Mouse (Mus musculus) common myeloid progenitor, adult 5-6 weeks (primary cell): ENCODE data around the gene Mlc1. TPM values are rescaled to one million over a fixed set of nuclear protein-coding genes. Genes with fewer than 3 reads are reported as not detected.

ENCODE experiments used
- ATAC-seq: replicated peaks from 2 replicates; pipeline ENCODE4 v1.8.0; 2016; ENCODE audit warnings: low read depth, mild to moderate bottlenecking, moderate TSS enrichment, inconsistent platforms; ENCODE audit not compliant: poor library complexity, severe bottlenecking
- total RNA-seq: library from RNA; stranded (forward); fragments of 200-1000, 187-1606 nt; gene quantifications from 2 replicates; pipeline ENCODE4 v1.2.3, GENCODE M21; 2017

Gene Mlc1
- not detected in 2 replicates for total RNA-seq

DNA sequence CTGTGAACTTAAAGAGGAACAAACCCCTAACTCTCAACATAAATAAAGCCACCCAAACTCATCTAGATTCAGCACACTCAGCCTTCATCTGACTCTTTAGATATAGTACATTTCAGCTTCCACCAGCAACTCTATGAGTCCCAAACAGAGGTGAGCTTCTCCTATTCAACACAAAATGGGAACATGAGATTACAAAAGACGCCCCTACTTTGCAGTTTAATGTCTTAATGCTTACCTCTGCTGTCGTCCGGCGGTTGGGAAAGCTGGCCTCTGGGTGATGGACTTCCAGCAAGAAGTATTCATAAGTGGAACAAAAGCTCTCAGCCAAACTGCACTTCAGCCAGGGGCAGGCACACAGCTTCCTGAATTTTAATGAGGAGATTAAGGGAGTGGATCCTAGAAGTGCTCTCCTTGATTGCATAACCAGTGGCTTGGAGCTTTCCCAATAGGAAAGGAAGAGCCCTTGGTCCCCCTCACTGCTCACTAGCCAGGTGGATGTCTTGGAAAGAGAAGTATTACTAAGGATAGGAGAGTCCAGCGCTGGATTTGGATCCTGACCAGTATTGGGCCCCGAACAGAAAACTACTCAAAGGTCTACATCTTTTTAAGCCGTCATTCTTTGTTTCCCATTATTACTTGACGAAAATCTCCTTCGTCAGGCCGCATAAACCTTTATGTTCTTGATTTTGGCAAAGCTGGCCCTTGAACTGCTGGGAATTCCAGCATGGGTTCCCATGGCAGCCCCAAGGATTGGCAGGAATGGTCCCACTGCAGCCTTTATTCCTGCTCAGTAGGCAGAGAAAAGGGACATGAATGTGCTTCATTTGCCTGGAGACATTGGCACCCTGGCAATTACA lies at the start of gene Mlc1:
TSS of gene Mlc1 (minus strand) at position 727 of the 857 bp plus-strand sequence.
- ATAC-seq: no peak

DNA sequence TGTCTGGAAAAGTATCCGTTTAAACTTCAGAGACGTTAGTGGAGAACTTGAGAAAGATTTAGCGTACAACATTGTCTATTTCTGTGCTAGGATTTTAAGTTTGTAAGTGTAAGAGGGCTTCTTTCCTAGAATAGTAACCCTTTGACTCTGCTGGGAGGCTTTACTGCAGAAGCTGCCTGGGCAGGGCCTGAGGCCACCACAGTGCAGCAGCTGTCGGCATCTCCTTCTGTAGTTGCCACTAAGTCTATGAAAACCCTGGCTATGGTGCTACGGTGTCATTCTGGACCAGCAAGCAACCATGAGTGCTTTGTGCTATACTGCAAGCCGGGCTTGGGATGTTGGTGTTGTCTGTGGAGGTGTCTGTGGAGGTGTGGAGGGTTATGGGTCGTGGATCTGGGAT lies 41.7 kb upstream of the Mlc1 start:
- no peak for ATAC-seq

DNA sequence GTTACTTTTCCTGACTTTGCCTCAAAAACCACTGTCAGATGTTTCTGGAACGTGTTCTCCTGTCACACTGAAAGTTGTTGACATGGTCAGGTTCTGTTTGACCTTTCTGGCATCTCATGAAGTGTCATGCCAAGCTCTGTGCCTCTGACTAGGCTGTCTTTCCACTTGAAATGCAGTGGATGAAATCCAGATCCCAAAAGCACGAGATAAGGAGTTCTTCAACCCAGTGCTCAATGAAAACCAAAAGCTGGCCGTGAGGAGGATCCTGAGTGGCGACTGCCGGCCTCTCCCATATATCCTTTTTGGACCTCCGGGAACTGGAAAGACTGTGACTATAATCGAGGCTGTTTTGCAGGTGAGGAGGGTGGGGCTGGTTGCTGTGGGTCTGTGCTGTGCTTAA lies 41.3 kb upstream of the Mlc1 start:
- ATAC-seq: no peak

DNA sequence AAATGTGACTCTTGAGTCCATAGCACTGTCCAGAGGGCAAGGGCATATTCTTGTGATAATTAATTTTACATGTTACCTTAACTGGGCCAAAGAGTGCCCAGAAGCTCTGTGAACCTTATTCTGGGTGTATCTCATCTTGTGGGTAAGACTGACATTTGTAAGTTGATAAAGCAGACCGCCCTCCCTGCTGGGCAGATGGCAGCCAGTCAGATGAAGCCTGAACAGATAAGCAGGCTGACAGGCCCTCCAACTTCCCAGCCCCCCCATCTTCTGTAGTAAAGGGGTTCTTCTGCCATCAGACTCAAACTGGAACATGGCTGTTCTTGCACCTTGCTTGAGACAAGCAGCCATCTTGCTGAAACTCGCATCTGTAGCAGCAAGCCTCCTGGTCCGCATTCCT lies 37.9 kb upstream of the Mlc1 start:
- no peak for ATAC-seq

DNA sequence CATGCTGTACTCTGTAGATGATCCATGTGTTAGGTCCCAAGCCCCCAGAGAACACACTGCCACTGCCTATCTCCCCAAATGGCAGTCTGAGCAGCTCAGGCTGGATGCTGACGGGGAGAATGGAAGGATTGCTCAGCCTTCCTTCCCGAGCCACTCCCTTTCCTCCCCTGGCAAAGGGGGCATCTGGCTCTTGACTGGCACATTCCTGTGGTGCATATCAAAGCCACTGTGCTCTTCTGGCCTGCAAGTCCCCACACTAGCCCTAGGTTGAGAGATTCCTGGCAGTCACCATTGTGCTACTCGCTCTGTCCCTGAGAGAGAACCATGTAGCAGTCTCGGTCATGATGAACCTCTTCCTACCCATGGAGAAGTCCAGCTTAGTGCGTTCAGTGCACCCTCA lies 29.0 kb upstream of the Mlc1 start:
- ATAC-seq: no peak

DNA sequence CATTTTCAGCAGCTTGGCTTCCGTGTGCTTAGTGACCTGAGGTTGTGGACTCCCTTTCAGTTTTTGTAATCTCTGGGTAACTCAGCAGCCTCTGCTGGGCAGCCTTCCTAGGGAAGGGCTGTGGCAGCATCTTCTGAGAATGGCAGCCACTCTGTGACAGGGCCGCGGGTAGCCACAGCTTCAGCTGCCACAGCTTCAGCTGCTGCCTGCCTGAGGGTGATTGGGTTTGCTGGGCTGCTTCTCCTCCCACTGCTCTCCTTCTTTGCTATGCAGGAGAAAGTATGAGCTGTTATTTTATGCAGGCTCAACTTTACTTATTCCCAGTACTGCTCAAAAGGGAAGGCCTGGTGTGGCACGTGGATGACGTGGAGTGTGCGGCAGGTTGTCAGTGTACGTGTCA lies 28.2 kb upstream of the Mlc1 start:
- ATAC-seq: no peak

DNA sequence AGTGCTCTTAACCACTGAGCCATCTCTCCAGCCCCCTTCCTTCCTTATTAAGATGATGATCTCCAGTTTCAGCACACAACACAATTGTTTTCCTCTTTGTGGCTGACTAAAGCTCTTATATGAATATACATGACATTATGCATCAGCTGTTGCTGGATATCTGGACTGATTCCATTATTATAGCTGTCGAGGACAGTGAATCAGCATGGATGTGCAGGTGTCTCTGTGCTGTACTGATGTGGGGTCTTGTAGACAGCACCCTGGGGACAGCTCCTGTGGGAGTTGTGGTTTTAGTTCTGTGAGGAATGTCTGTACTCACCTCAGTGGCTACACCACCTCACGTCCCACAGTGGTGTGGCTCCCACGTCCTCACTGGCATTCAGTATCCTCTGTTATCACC lies 22.4 kb upstream of the Mlc1 start:
- ATAC-seq: no peak

DNA sequence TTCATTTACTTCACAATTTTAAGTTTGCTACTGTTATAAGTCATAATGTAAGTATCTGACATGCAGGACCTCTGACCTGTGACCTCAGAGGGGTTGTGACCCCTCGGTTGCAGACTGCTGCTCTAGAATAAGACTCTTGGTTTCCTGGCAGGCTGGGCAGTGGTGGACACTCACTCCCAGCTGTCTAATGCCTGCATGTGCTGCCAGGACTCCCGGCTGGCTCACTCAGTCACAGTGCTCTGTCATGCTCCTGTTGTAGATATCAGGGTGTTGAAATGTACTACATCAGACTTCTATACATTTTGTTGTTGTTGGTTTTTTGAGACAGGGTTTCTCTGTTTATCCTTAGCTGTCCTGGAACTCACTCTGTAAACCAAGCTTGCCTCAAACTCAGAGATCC lies 21.6 kb upstream of the Mlc1 start:
- ATAC-seq: no peak

DNA sequence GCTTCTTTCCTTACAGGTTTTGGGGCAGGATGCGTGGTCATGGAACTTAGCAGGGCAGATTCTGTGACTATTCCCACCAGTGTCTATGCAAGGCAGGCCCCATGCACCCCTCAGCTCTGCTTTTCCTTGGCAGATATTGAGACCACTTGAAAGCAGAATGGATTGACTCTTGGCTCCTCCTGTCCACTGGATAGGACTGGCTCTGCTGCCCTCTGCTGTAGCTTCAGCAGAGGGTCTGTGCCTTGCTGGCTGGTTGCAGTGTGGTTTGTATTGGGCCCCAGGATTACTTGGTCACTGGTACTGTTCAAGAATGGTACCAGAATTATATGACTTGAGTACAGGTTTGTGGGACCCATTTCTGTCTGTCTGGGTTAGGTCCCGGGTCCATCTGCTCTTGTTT lies 20.3 kb upstream of the Mlc1 start:
- no peak for ATAC-seq

DNA sequence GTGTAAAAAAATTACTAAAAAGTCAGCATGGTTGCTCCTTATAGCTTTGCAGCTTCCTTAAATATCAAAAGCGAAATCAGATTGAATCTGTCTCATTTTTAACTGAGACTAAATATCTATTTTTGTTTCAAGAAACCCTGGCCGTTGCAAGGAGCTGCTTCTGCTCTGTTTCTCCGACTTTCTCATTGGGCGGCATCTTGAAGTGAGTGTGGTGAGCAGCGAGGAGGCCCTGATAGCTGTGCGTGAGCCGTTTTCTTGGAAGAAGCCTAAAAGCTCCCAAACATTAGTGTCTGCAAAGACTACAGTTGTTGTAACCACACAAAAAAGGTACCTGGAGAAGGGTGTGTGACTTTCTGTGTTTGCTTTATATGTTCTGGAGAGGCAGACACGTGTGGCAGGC lies 19.8 kb upstream of the Mlc1 start:
- ATAC-seq: no peak

DNA sequence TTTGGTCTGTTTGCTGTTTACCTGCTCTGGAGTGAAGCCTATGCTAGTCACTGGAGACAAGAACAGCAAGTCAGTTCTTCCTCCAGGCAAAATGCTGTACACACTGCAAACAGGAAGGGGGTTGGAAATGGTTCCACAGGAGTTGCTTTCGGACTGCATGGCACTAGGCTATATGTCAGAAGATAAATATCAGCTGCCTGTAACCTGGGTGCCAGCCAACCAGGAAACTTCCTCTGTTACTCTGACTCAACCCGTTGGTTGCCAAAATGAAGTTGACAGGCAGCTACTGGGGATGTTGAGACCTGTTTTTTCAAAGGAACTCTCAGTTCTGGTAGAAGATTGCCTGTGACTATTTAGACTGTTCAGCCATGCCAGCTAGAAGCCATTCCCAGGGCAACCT lies 10.4 kb upstream of the Mlc1 start:
- ATAC-seq: no peak

DNA sequence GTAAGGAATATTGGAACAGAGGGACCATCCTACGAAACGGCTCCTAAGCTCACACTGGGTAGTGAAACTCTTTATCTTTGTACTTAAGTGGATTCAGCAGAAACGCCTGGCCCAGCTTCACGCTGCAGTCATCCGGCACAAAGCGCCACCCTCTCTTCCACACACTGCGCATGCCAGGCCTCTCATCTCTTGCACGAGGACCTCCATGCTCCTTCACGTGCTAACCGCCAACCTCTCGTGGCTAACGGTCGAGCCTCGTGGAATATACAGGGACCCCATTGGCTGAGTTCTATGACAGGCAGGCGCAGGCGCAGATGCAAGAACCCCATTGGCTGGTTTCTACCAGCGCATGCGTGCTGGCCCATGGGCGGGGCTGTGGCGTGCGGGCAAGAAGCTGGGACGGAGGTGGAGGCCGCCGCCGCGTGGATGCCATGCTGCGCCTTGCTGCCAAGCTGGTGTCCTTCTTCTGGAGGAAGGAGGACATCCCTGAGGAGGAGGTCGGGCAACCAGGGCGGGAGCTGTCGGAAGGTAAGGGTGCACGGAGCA lies 3.8 kb upstream of the Mlc1 start, which contains the start of gene Mov10l1:
TSS of gene Mov10l1 (plus strand) at position 376 of the 546 bp plus-strand sequence.
- ATAC-seq: no peak

DNA sequence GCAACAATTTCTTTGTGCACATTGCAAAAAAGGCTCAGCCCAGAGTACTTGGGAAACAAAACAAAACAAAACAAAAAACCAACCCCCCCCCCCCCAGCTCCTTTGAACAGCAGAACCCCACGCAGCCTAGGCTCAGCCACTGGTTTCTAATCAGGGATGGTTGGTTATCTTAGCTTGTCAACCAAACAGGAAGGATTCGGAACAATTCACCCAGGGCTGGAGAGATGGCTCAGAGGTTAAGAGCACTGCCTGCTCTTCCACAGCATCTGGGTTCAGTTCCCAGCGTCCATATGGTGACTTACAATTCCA lies 285 bp upstream of the Mlc1 start:
- ATAC-seq: no peak

DNA sequence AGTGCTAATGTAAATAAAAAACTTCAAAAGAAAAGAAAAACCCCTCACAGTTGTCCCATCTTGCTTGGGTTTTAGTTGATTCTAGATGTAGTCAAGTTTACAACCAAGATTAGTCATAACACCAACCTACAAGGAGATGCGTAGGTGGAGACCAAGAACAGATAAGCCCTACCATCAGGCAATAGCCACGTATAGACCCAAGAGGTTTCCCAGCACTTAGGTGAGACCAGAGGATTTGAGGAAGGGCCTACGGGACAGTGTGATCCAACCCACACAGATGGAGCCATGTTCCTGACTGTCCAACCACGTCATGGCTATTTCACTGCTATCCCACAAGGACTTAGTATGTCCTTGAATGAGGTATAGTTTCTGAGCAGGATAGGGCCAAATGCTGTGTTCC lies 6.5 kb downstream of the Mlc1 start:
- no peak for ATAC-seq

DNA sequence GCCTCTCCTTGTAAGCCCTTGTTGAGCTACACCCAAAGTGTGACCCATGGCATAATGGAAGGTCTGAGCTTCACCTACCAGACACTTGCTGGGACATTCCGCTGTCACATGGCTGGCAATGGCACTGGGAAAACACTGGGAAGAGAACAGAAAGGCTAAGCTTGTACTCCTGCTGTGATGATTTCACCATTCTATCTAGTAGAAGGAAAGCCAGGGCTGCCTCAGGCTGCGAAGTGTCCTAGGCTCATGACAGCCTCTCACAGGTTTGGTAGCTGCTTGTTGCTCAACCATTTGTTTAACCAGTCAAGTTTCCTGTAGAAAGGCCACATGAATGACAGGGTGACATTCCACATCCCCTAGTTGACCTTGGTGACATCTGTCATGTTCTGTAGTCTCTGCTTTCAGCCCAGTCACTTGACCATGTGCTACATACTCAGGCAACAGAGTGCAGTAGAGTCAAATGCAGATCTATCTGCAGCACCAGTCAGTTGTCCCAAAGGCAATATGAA lies 14.7 kb downstream of the Mlc1 start:
- ATAC-seq: no peak

DNA sequence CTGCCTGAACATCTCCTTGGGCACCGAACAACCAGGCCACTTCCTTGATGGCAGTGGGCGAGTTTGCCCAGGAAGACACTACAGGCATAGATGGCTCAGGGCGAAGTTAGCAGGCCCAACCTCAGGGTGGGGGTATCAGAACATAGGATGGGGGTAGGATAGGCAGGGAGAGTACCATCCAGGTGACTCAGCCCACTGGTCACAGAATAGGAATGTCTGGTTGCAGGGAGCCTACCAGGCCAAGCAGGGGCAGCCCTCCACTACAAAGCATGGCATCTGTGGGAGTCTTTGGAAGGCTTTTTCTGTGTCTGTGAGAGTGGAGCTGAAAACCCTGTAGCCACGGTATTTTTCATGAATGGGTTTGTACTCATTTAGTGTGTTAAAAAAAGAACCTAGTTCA lies 21.3 kb downstream of the Mlc1 start:
- ATAC-seq: no peak

DNA sequence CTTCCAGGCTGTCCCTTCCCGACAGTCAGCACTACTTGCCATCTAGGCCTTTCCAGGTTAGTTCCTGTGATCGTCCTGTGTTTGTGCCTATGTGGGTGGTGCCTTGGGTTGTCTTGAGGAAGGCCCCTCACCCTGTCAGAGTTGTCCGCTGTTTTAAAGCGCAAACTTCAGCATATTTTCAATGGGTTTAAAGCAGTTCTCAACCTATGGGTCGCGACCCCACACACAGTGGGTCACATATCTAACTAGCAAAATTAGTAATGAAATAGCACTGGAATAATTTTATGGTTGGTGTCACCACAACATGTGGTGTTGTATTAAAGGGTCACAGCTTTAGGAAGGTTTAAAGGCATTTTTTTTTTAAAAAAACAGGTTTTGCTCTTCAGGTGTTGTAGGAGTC lies 23.5 kb downstream of the Mlc1 start:
- no peak for ATAC-seq

DNA sequence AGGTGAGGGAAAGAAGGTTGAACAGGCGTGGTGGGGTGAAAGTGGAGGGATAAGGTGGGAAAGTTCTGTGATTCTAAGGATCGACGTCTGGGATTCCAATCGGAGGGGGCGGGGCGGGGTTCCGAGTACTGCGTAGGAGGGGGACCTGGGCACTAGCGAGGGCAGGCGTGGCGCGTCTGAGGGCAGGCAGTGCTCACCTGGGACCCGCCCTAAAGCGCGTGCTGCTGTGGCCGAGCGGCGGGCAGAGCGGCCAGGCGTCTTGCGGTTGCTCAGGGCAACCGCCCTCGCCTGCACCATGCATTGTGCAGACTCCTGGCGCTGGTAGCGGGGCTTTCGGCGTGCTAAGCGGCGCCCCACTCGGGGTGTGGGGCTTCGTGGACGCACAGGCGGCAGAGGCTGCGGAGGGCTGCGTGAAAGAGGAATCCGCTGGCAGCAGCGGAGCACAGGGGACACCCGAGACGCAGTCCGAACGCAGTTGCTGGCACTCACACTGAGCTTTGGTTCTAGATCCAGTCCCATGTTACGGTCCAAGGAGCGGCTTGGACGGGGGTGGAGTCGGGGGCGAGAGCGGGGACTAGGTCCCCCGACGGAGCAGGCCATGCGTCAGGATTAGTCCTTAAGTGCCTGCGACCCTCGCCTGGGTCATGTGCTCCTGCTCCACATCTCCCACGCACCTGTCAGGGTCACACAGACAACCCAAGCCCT lies 24.3 kb downstream of the Mlc1 start, which contains the start of gene Ttll8:
TSS of gene Ttll8 (minus strand) at position 51 of the 705 bp plus-strand sequence.
- ATAC-seq: peak; percentile 50; the same call in 1 of the 2 replicates

DNA sequence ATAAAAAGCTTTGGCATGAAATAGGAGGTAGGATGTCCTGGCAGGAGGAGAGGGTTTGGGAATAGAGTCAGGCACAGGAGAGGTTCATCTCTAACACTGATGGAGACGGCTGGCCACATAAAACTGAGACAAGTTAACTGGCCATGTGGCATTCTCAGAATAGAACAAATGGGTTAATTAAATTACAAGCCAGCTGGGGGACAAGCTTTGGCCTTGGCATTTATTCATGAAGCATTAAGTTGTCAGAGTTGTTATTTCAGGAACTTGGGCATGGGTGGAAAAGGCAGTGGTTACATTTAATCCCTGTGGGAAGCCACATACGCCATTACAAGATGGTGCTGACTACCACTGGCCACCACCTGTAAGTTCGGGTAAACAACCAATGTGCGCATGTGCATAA lies 27.6 kb downstream of the Mlc1 start:
- no peak for ATAC-seq

DNA sequence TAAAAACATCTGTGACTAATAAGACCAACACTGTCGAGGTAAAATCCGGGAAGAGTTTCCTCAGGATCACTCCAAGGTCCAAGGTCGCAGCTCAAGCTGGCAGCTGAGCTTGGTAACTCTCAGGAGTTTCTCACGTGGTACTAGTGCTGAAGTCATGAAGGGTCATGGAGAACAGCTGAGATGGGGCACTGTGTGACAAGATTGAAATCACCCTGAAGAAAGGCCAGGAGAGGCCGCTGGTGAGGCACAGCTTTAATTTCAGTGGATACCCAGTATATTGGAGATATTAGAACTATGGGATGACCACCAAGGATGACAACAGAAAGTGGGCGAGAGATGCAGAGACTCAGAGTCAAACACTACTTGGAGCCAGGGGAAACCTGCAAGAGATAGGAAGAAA lies 32.0 kb downstream of the Mlc1 start:
- ATAC-seq: no peak

DNA sequence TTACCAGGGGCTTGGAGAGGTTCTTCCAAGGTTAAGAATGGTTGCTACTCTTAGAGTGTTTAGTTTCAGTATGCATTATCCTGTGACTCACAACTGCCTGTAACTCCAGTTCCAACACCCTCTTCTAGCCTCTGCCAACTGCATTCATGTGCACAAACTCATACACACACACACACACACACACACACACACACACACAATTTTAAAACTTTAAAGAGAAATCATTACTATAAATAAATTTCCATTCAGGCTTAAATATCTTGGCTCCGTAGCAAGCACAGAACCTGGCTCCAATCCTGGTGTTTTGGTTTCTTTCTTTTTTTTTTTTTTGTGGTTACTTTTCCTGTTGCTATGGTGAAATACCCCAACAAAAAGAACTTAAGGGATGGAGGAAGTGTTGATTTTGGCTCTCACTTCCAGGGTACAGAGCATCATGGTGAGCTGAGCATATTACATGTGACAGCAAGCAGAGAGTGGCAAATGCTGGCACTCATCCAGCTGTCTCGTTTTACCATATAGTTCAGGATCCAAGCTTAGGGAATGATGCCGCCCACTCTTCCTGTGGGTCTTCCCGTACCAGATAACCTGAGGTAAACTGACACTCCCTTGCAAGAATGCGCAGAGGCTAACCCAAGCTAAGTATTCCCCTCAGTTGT lies 34.8 kb downstream of the Mlc1 start:
- ATAC-seq: 0 out of 2 replicates have a peak, but pooled peaks have one; percentile 25
